Mouse (Mus musculus) bone marrow, adult 2 months (tissue): Measurements from ENCODE around the gene Mtcp1.
A peak's percentile ranks its signal among the peaks of the same experiment; 100 is the strongest.

Source experiments
- CTCF ChIP-seq: fragments of 200-500 bp; IDR thresholded peaks from 2 replicates; pipeline ENCODE4 v1.5.1; 2011; ENCODE audit warnings: low read length, control low read depth; ENCODE audit not compliant: control insufficient read depth, insufficient read depth
- POLR2A ChIP-seq: fragments of 200-500 bp; IDR thresholded peaks from 2 replicates; pipeline ENCODE4 v1.6.1; 2011; ENCODE audit warnings: low read depth, mild to moderate bottlenecking, control low read depth, low read length, borderline replicate concordance; ENCODE audit not compliant: control insufficient read depth

GRCm38 (mm10) chrX:75415936-75416785 lies at the start of gene Mtcp1, which contains the start of the genes Cmc4 and Brcc3:
- TF ChIP-seq CTCF: peak; percentile 16; the same call in 1 of the 2 replicates
- peak; percentile 97 for TF ChIP-seq POLR2A
